Comparison of ENCODE assay signal across 29 mouse cellular contexts in the genomic region with DNA sequence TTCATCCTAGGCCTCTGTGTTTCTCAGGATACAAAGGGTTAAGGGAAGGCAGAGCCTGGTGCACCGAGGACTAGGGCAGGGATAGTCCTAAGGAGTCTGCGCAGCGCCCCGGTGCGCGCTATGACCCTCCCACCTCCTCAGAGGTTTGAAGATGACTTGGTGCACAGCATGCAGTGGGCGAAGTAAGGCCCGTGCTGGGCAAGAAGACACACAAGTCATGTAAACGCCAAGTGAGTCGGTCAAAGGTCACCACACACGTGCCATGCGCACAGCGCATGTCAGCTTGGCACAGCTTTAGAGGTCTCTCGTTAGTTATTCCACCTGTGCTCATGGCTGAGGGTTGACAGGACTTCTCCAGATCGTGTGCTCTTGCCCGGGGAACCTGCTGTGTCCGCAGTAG. TPM values are rescaled to one million over a fixed set of nuclear protein-coding genes. Genes with fewer than 3 reads are reported as not detected.
A peak's percentile ranks its signal among the peaks of the same experiment; 100 is the strongest.
DNase-seq lines count a peak whose midpoint lies in the region; ATAC-seq and TF ChIP-seq lines count a peak whose summit lies in the region.
"Had no signal": no experiment of that assay in that cellular context is flagged by ENCODE, and none has a peak within 500 bp of the region (broad histone marks: within the 10 kb centered on the region; RNA-seq: fewer than 3 reads in every experiment).

No protein-coding gene starts in this region.

- ATAC-seq in hindbrain, embryonic 16.5 days: peak; percentile 27; the same call in 1 of the 2 replicates
- ATAC-seq in hindbrain, embryonic 12.5 days (ENCODE audit: low FRiP score): no peak
- ATAC-seq in liver, embryonic 13.5 days (ENCODE audit: low read depth): 0 out of 2 replicates have a peak, but pooled peaks have one; percentile 11
- ATAC-seq in kidney, postnatal 0 days (replicated peaks; ENCODE audit: low FRiP score, low read depth): peak; percentile 60
- ATAC-seq in stomach, postnatal 0 days (ENCODE audit: low FRiP score, low TSS enrichment): 0 out of 2 replicates have a peak, but pooled peaks have one; percentile 17
- ATAC-seq: forebrain, embryonic 14.5 days had no signal

- no peak overlapping the region for H3K27ac ChIP-seq in hindbrain, embryonic 16.5 days (ENCODE audit: low read depth, low read length)
- H3K27ac ChIP-seq in hindbrain, embryonic 12.5 days: no peak overlapping the region
- H3K27ac ChIP-seq in liver, embryonic 13.5 days: no peak overlapping the region
- no peak overlapping the region for H3K27ac ChIP-seq in kidney, postnatal 0 days
- H3K27ac ChIP-seq in stomach, postnatal 0 days (replicated peaks): no peak overlapping the region
- H3K27ac ChIP-seq: embryonic facial prominence, embryonic 15.5 days; hindbrain, embryonic 14.5 days; limb, embryonic 12.5 days; liver, embryonic 14.5 days; macrophage had no signal

- no peak for TF ChIP-seq EP300 in stomach, postnatal 0 days (optimal IDR thresholded peaks at IDR 0.05)

- no peak for TF ChIP-seq CTCF in kidney, postnatal 0 days (IDR thresholded peaks at IDR 0.05; ENCODE audit: low read depth)
- TF ChIP-seq CTCF in stomach, postnatal 0 days (IDR thresholded peaks at IDR 0.05; ENCODE audit: low read depth): no peak

- WGBS in hindbrain, embryonic 16.5 days: 84% methylated on average over 17 of the region's 17 CpGs
- WGBS in hindbrain, embryonic 12.5 days: 82% methylated on average over 17 of the region's 17 CpGs
- WGBS in liver, embryonic 13.5 days (ENCODE audit: insufficient replicate concordance): 75% methylated on average over 17 of the region's 17 CpGs
- WGBS in kidney, postnatal 0 days: 70% methylated on average over 17 of the region's 17 CpGs
- 76% methylated on average over 17 of the region's 17 CpGs for WGBS in stomach, postnatal 0 days

- no peak overlapping the region for H3K4me3 ChIP-seq in hindbrain, embryonic 16.5 days (ENCODE audit: low read length)
- H3K4me3 ChIP-seq in hindbrain, embryonic 12.5 days: no peak overlapping the region
- no peak overlapping the region for H3K4me3 ChIP-seq in liver, embryonic 13.5 days (replicated peaks)
- no peak overlapping the region for H3K4me3 ChIP-seq in kidney, postnatal 0 days (replicated peaks; ENCODE audit: low read depth, low read length)
- no peak overlapping the region for H3K4me3 ChIP-seq in stomach, postnatal 0 days (ENCODE audit: low read depth, low read length)
- H3K4me3 ChIP-seq: embryonic facial prominence, embryonic 15.5 days; limb, embryonic 12.5 days had no signal

- no peaks in the 10 kb centered on the region for H3K9me3 ChIP-seq in hindbrain, embryonic 16.5 days (ENCODE audit: control insufficient read depth, low read length)
- H3K9me3 ChIP-seq in hindbrain, embryonic 12.5 days (replicated peaks): no peaks in the 10 kb centered on the region
- no peaks in the 10 kb centered on the region for H3K9me3 ChIP-seq in liver, embryonic 13.5 days (replicated peaks)
- H3K9me3 ChIP-seq in kidney, postnatal 0 days (replicated peaks; ENCODE audit: low read length): no peaks in the 10 kb centered on the region
- no peaks in the 10 kb centered on the region for H3K9me3 ChIP-seq in stomach, postnatal 0 days (ENCODE audit: control insufficient read depth, low read length)
- H3K9me3 ChIP-seq: embryonic facial prominence, embryonic 15.5 days; limb, embryonic 12.5 days had no signal

- H3K4me1 ChIP-seq in hindbrain, embryonic 16.5 days (ENCODE audit: control insufficient read depth, insufficient read depth, low read depth, low read length): no peaks in the 10 kb centered on the region
- no peaks in the 10 kb centered on the region for H3K4me1 ChIP-seq in hindbrain, embryonic 12.5 days
- no peaks in the 10 kb centered on the region for H3K4me1 ChIP-seq in liver, embryonic 13.5 days (replicated peaks)
- no peaks in the 10 kb centered on the region for H3K4me1 ChIP-seq in kidney, postnatal 0 days (replicated peaks; ENCODE audit: insufficient read depth, low read length)
- H3K4me1 ChIP-seq in stomach, postnatal 0 days (replicated peaks; ENCODE audit: control insufficient read depth, insufficient read depth): no peaks in the 10 kb centered on the region
- H3K4me1 ChIP-seq: embryonic facial prominence, embryonic 15.5 days; limb, embryonic 12.5 days had no signal

- no peaks in the 10 kb centered on the region for H3K36me3 ChIP-seq in hindbrain, embryonic 16.5 days (ENCODE audit: control insufficient read depth, insufficient read depth, low read length)
- H3K36me3 ChIP-seq in hindbrain, embryonic 12.5 days: no peaks in the 10 kb centered on the region
- H3K36me3 ChIP-seq in liver, embryonic 13.5 days: no peaks in the 10 kb centered on the region
- H3K36me3 ChIP-seq in kidney, postnatal 0 days (ENCODE audit: insufficient read depth, low read length): no peaks in the 10 kb centered on the region
- H3K36me3 ChIP-seq in stomach, postnatal 0 days (ENCODE audit: control insufficient read depth, insufficient read depth, low read length): no peaks in the 10 kb centered on the region
- H3K36me3 ChIP-seq: embryonic facial prominence, embryonic 15.5 days; limb, embryonic 12.5 days had no signal

- no peaks in the 10 kb centered on the region for H3K27me3 ChIP-seq in hindbrain, embryonic 16.5 days (replicated peaks; ENCODE audit: control insufficient read depth, insufficient read depth, low read length)
- 0 out of 2 replicates have a peak, but pooled peaks cover 2% of the 10 kb centered on the region for H3K27me3 ChIP-seq in hindbrain, embryonic 12.5 days
- H3K27me3 ChIP-seq in liver, embryonic 13.5 days: peaks cover 20% of the 10 kb centered on the region; the same call in 1 of the 2 replicates
- H3K27me3 ChIP-seq in kidney, postnatal 0 days (ENCODE audit: insufficient read depth, low read length): no peaks in the 10 kb centered on the region
- no peaks in the 10 kb centered on the region for H3K27me3 ChIP-seq in stomach, postnatal 0 days (ENCODE audit: control insufficient read depth, insufficient read depth, low read length)

- no peak overlapping the region for H3K9ac ChIP-seq in hindbrain, embryonic 16.5 days (ENCODE audit: low read depth, low read length)
- no peak overlapping the region for H3K9ac ChIP-seq in hindbrain, embryonic 12.5 days
- no peak overlapping the region for H3K9ac ChIP-seq in liver, embryonic 13.5 days
- H3K9ac ChIP-seq in kidney, postnatal 0 days (ENCODE audit: low read depth, low read length): no peak overlapping the region
- H3K9ac ChIP-seq in stomach, postnatal 0 days (ENCODE audit: low read length): no peak overlapping the region
- H3K9ac ChIP-seq: embryonic facial prominence, embryonic 15.5 days; hindbrain, embryonic 14.5 days; limb, embryonic 12.5 days; liver, embryonic 14.5 days had no signal

- H3K4me2 ChIP-seq in hindbrain, embryonic 16.5 days (ENCODE audit: low read length): no peak overlapping the region
- H3K4me2 ChIP-seq in hindbrain, embryonic 12.5 days (replicated peaks): no peak overlapping the region
- no peak overlapping the region for H3K4me2 ChIP-seq in liver, embryonic 13.5 days
- no peak overlapping the region for H3K4me2 ChIP-seq in kidney, postnatal 0 days (ENCODE audit: low read length)
- H3K4me2 ChIP-seq in stomach, postnatal 0 days (replicated peaks; ENCODE audit: low read depth): no peak overlapping the region
- H3K4me2 ChIP-seq: embryonic facial prominence, embryonic 15.5 days; hindbrain, embryonic 14.5 days; limb, embryonic 12.5 days had no signal

- no peak for DNase-seq in liver, embryonic 13.5 days
- no peak for DNase-seq in liver
- no peak for DNase-seq in kidney, postnatal 0 days (ENCODE audit: low spot score)
- no peak for DNase-seq in stomach, postnatal 0 days (ENCODE audit: low spot score)
- DNase-seq in cerebellum, postnatal 4 days (ENCODE audit: low spot score in 2 of 2): no peak
- DNase-seq in heart, postnatal 4 days: no peak
- DNase-seq: adrenal gland, postnatal 25 days; B cell, adult 2 months; cerebellum, adult 11-12 months; cerebellum, adult 9-11 months; lung, adult 2 months; lung, postnatal 10 days; midbrain, embryonic 14.5 days; thymus, postnatal 14 days had no signal

RNA-seq across cellular contexts. Expression of a gene that starts 8.0 kb away (rescaled TPM):
- 13.4 and 14.6 TPM in 2 replicates for polyA plus RNA-seq in hindbrain, embryonic 16.5 days (2015; fragmentation: Nextera tagmentation; extraction: Ambion mirVana)
- polyA plus RNA-seq in hindbrain, embryonic 12.5 days (2016; fragmentation: Nextera tagmentation; extraction: Ambion mirVana): 16.9 and 18.9 TPM in 2 replicates
- polyA plus RNA-seq in liver, embryonic 13.5 days (2015; fragmentation: Nextera tagmentation; extraction: Ambion mirVana): 4.8 and 6.1 TPM in 2 replicates
- polyA plus RNA-seq in kidney, postnatal 0 days (2015; fragmentation: Nextera tagmentation; extraction: Ambion mirVana): 11.5 and 13.2 TPM in 2 replicates
- polyA plus RNA-seq in stomach, postnatal 0 days (2015; fragmentation: Nextera tagmentation; extraction: Ambion mirVana): 4.9 and 5.3 TPM in 2 replicates
- 10 to 100 TPM; 55.2 to 61.3 TPM for total RNA-seq in heart, postnatal 4 days (2021)

RNA-seq across cellular contexts. Expression of a gene that starts 15.8 kb away (rescaled TPM):
- polyA plus RNA-seq in hindbrain, embryonic 16.5 days (2015; fragmentation: Nextera tagmentation; extraction: Ambion mirVana): not detected in 2 replicates
- not detected in 2 replicates for polyA plus RNA-seq in hindbrain, embryonic 12.5 days (2016; fragmentation: Nextera tagmentation; extraction: Ambion mirVana)
- not detected in 2 replicates for polyA plus RNA-seq in liver, embryonic 13.5 days (2015; fragmentation: Nextera tagmentation; extraction: Ambion mirVana)
- polyA plus RNA-seq in kidney, postnatal 0 days (2015; fragmentation: Nextera tagmentation; extraction: Ambion mirVana): not detected in 2 replicates
- polyA plus RNA-seq in stomach, postnatal 0 days (2015; fragmentation: Nextera tagmentation; extraction: Ambion mirVana): not detected in 2 replicates
- total RNA-seq in heart, postnatal 4 days (2021): under 1 TPM in 1 of 2 experiments, not detected in 1; 0.29 TPM
- total RNA-seq: common myeloid progenitor, adult 5-6 weeks; heart, adult 8-10 months; heart, postnatal 25 days; monocyte, adult 5-6 weeks had no signal
- polyA plus RNA-seq: embryonic facial prominence, embryonic 15.5 days; forebrain, embryonic 14.5 days; heart, embryonic 14.5 days; intestine, embryonic 14.5 days; limb, embryonic 12.5 days; macrophage; midbrain, embryonic 14.5 days; urinary bladder, adult 2 months had no signal

RNA-seq across cellular contexts. Expression of a gene that starts 50.0 kb away (rescaled TPM):
- polyA plus RNA-seq in hindbrain, embryonic 16.5 days (2015; fragmentation: Nextera tagmentation; extraction: Ambion mirVana): 342 and 346 TPM in 2 replicates
- 217 and 245 TPM in 2 replicates for polyA plus RNA-seq in hindbrain, embryonic 12.5 days (2016; fragmentation: Nextera tagmentation; extraction: Ambion mirVana)
- polyA plus RNA-seq in liver, embryonic 13.5 days (2015; fragmentation: Nextera tagmentation; extraction: Ambion mirVana): 47.9 and 50.4 TPM in 2 replicates
- 227 and 239 TPM in 2 replicates for polyA plus RNA-seq in kidney, postnatal 0 days (2015; fragmentation: Nextera tagmentation; extraction: Ambion mirVana)
- polyA plus RNA-seq in stomach, postnatal 0 days (2015; fragmentation: Nextera tagmentation; extraction: Ambion mirVana): 106 and 112 TPM in 2 replicates
- total RNA-seq in heart, postnatal 4 days (2021): 1,000 to 10,000 TPM; 1,189 to 1,285 TPM

RNA-seq across cellular contexts. Expression of a gene that starts 56.1 kb away (rescaled TPM):
- polyA plus RNA-seq in hindbrain, embryonic 16.5 days (2015; fragmentation: Nextera tagmentation; extraction: Ambion mirVana): 29.8 and 40.7 TPM in 2 replicates
- 84.5 and 90.8 TPM in 2 replicates for polyA plus RNA-seq in hindbrain, embryonic 12.5 days (2016; fragmentation: Nextera tagmentation; extraction: Ambion mirVana)
- polyA plus RNA-seq in liver, embryonic 13.5 days (2015; fragmentation: Nextera tagmentation; extraction: Ambion mirVana): 84.5 and 94.1 TPM in 2 replicates
- polyA plus RNA-seq in kidney, postnatal 0 days (2015; fragmentation: Nextera tagmentation; extraction: Ambion mirVana): 350 and 357 TPM in 2 replicates
- 585 and 865 TPM in 2 replicates for polyA plus RNA-seq in stomach, postnatal 0 days (2015; fragmentation: Nextera tagmentation; extraction: Ambion mirVana)
- total RNA-seq in heart, postnatal 4 days (2021): 100 to 1,000 TPM; 301 to 312 TPM
